Mouse (Mus musculus) forebrain, embryonic 16.5 days (tissue): ENCODE results near the gene Tmem204. TPM values are rescaled to one million over a fixed set of nuclear protein-coding genes. Genes with fewer than 3 reads are reported as not detected.

Experiments used
- ATAC-seq: fragments of 200-750 bp; cut with Nextera tagmentation; 2 replicates; pipeline ENCODE4 v1.8.0; 2017; ENCODE audit warnings: mild to moderate bottlenecking, moderate library complexity
- H3K27ac ChIP-seq: fragments of 300-500 bp; sonication (generic); 2 replicates; pipeline ENCODE4 v1.5.1; 2014; ENCODE audit warnings: low read length, control low read depth
- H3K27me3 ChIP-seq: fragments of 300-500 bp; sonication (generic); replicated peaks from 2 replicates; pipeline ENCODE4 v1.6.1; 2014; ENCODE audit warnings: low read length; ENCODE audit not compliant: control insufficient read depth, insufficient read depth
- H3K36me3 ChIP-seq: fragments of 300-500 bp; sonication (generic); 2 replicates; pipeline ENCODE4 v1.6.1; 2014; ENCODE audit not compliant: control insufficient read depth, insufficient read depth
- H3K4me1 ChIP-seq: fragments of 300-500 bp; sonication (generic); replicated peaks from 2 replicates; pipeline ENCODE4 v1.6.1; 2014; ENCODE audit warnings: low read length; ENCODE audit not compliant: control insufficient read depth, insufficient read depth
- H3K4me2 ChIP-seq: fragments of 300-500 bp; sonication (generic); 2 replicates; pipeline ENCODE4 v1.6.1; 2014; ENCODE audit warnings: mild to moderate bottlenecking, low read length, control low read depth
- H3K4me3 ChIP-seq: fragments of 300-500 bp; sonication (generic); replicated peaks from 2 replicates; pipeline ENCODE4 v1.5.1; 2014; ENCODE audit warnings: mild to moderate bottlenecking, low read length, control low read depth
- H3K9ac ChIP-seq: fragments of 300-500 bp; sonication (generic); replicated peaks from 2 replicates; pipeline ENCODE4 v1.6.1; 2014; ENCODE audit warnings: low read depth, low read length, control low read depth
- H3K9me3 ChIP-seq: fragments of 300-500 bp; sonication (generic); 2 replicates; pipeline ENCODE4 v1.6.1; 2016; ENCODE audit warnings: low read length; ENCODE audit not compliant: control insufficient read depth
- WGBS: fragments of 180-500 bp; shearing (Covaris S2); extraction: QIAGEN DNeasy Blood & Tissue Kit; methylation state at CpG from one replicate; pipeline ENCODE4 v1.1.7; 2014; 5-methylcytosine and 5-hydroxymethylcytosine counted together
- polyA plus RNA-seq: library from polyadenylated mRNA; unstranded; fragments of >200 nt; fragmentation: Nextera tagmentation; extraction: Ambion mirVana; gene quantifications from 2 replicates; pipeline ENCODE4 v1.2.1, GENCODE M21; 2015

Gene Tmem204
- polyA plus RNA-seq, 1 experiment from 2014 or later, result 12.5 TPM

GRCm38 (mm10) chr17:25057041-25057440 lies 26.4 kb downstream of the Tmem204 start:
- WGBS, result 87% methylated on average over 6 of the region's 6 CpGs
- ATAC-seq, result no peak
- H3K4me1 ChIP-seq, result no peaks in the 10 kb centered on the region
- no peaks in the 10 kb centered on the region for H3K27me3 ChIP-seq
- no peak overlapping the region for H3K27ac ChIP-seq
- H3K36me3 ChIP-seq, result peaks cover 8% of the 10 kb centered on the region; the same call in 1 of the 2 replicates
- no peak overlapping the region for H3K4me2 ChIP-seq
- H3K9ac ChIP-seq, result no peak overlapping the region
- H3K9me3 ChIP-seq, result no peaks in the 10 kb centered on the region
- H3K4me3 ChIP-seq, result no peak overlapping the region

GRCm38 (mm10) chr17:25053274-25053673 lies 30.1 kb downstream of the Tmem204 start:
- Histone ChIP-seq H3K9me3 (no peaks in the 10 kb centered on the region), H3K4me3 (no peak overlapping the region), H3K9ac (no peak overlapping the region), H3K4me1 (no peaks in the 10 kb centered on the region), H3K27ac (no peak overlapping the region), H3K36me3 (peaks cover 9% of the 10 kb centered on the region; the same call in 1 of the 2 replicates), H3K4me2 (no peak overlapping the region), H3K27me3 (no peaks in the 10 kb centered on the region)
- no peak for ATAC-seq
- WGBS, result 88% methylated on average over 9 of the region's 9 CpGs

- Histone ChIP-seq H3K9ac (no peak overlapping the region), H3K4me3 (no peak overlapping the region), H3K4me1 (no peaks in the 10 kb centered on the region), H3K27me3 (no peaks in the 10 kb centered on the region), H3K36me3 (peaks cover 13% of the 10 kb centered on the region), H3K9me3 (no peaks in the 10 kb centered on the region), H3K4me2 (no peak overlapping the region), H3K27ac (no peak overlapping the region)
- no peak for ATAC-seq
- 95% methylated on average over 5 of the region's 6 CpGs for WGBS
Measured at GRCm38 (mm10) chr17:25047143-25047542, 36.2 kb downstream of the Tmem204 start.

- H3K4me3 ChIP-seq, result no peak overlapping the region
- no peak for ATAC-seq
- no peak overlapping the region for H3K27ac ChIP-seq
- H3K36me3 ChIP-seq, result peaks cover 11% of the 10 kb centered on the region
- WGBS, result 98% methylated on average over 4 of the region's 4 CpGs
- no peak overlapping the region for H3K4me2 ChIP-seq
- H3K9me3 ChIP-seq, result no peaks in the 10 kb centered on the region
- no peaks in the 10 kb centered on the region for H3K27me3 ChIP-seq
- H3K9ac ChIP-seq, result no peak overlapping the region
- no peaks in the 10 kb centered on the region for H3K4me1 ChIP-seq
Measured at GRCm38 (mm10) chr17:25045281-25045680, 38.1 kb downstream of the Tmem204 start.

- H3K9me3 ChIP-seq, result no peaks in the 10 kb centered on the region
- H3K27me3 ChIP-seq, result no peaks in the 10 kb centered on the region
- ATAC-seq, result no peak
- H3K36me3 ChIP-seq, result peaks cover 11% of the 10 kb centered on the region
- no peak overlapping the region for H3K4me2 ChIP-seq
- WGBS, result 75% methylated on average over 7 of the region's 7 CpGs
- no peak overlapping the region for H3K9ac ChIP-seq
- no peaks in the 10 kb centered on the region for H3K4me1 ChIP-seq
- H3K27ac ChIP-seq, result no peak overlapping the region
- no peak overlapping the region for H3K4me3 ChIP-seq
Measured at GRCm38 (mm10) chr17:25044879-25045278, 38.5 kb downstream of the Tmem204 start.

GRCm38 (mm10) chr17:25036183-25036582 lies 47.2 kb downstream of the Tmem204 start:
- Histone ChIP-seq H3K27ac (no peak overlapping the region), H3K4me3 (no peak overlapping the region), H3K36me3 (peaks cover 9% of the 10 kb centered on the region), H3K4me2 (no peak overlapping the region), H3K9ac (no peak overlapping the region), H3K9me3 (no peaks in the 10 kb centered on the region), H3K4me1 (no peaks in the 10 kb centered on the region), H3K27me3 (no peaks in the 10 kb centered on the region)
- ATAC-seq, result no peak
- 63% methylated on average over 4 of the region's 4 CpGs for WGBS

GRCm38 (mm10) chr17:25016292-25017132 lies 66.9 kb downstream of the Tmem204 start:
- peak overlapping the region; percentile 73 for H3K9ac ChIP-seq
- peak overlapping the region; percentile 79 for H3K27ac ChIP-seq
- peaks cover 21% of the 10 kb centered on the region for H3K4me1 ChIP-seq
- no peaks in the 10 kb centered on the region for H3K27me3 ChIP-seq
- under 1% methylated on average over 55 of the region's 55 CpGs for WGBS
- ATAC-seq, result peak; percentile 87
- H3K4me2 ChIP-seq, result peak overlapping the region; percentile 97
- H3K36me3 ChIP-seq, result peaks cover 8% of the 10 kb centered on the region
- H3K9me3 ChIP-seq, result no peaks in the 10 kb centered on the region
- H3K4me3 ChIP-seq, result peak overlapping the region; percentile 100

GRCm38 (mm10) chr17:25015655-25016291 lies 67.6 kb downstream of the Tmem204 start, which contains the start of the genes Cramp1l and Ift140:
Gene Cramp1l (minus strand): TSS chr17:25015788.
Gene Ift140 (plus strand): TSS chr17:25016085.
- Histone ChIP-seq H3K27me3 (no peaks in the 10 kb centered on the region), H3K27ac (peak within 1 kb of the TSS; percentile 84), H3K4me2 (peak within 1 kb of the TSS; percentile 97), H3K4me3 (peak within 1 kb of the TSS; percentile 100), H3K9ac (peak within 1 kb of the TSS; percentile 92), H3K36me3 (peaks cover 11% of the 10 kb centered on the region), H3K9me3 (no peaks in the 10 kb centered on the region), H3K4me1 (peaks cover 21% of the 10 kb centered on the region)
- 0% methylated on average over 62 of the region's 62 CpGs for WGBS
- peak; percentile 99 for ATAC-seq

GRCm38 (mm10) chr17:25014841-25015570 lies 68.4 kb downstream of the Tmem204 start:
- peak overlapping the region; percentile 100 for H3K4me3 ChIP-seq
- no peaks in the 10 kb centered on the region for H3K27me3 ChIP-seq
- peak overlapping the region; percentile 96 for H3K4me2 ChIP-seq
- under 1% methylated on average over 39 of the region's 39 CpGs for WGBS
- no peaks in the 10 kb centered on the region for H3K9me3 ChIP-seq
- H3K9ac ChIP-seq, result peak overlapping the region; percentile 92
- ATAC-seq, result no peak; the same call in 1 of the 2 replicates
- peaks cover 11% of the 10 kb centered on the region for H3K36me3 ChIP-seq
- peak overlapping the region; percentile 84 for H3K27ac ChIP-seq
- peaks cover 21% of the 10 kb centered on the region for H3K4me1 ChIP-seq
